8 mouse cellular contexts compared by ENCODE assay signal in genomic region chr9:62828662-62829086, GRCm38 (mm10). TPM values are rescaled to one million over a fixed set of nuclear protein-coding genes. Genes with fewer than 3 reads are reported as not detected.
DNase-seq lines count a peak whose midpoint lies in the region; ATAC-seq lines count a peak whose summit lies in the region.

No protein-coding gene starts in this region.

- H3K4me2 ChIP-seq in hindbrain, embryonic 11.5 days (replicated peaks; ENCODE audit: low read depth, low read length), result peak overlapping the region; percentile 38

- ATAC-seq in frontal cortex, adult (ENCODE audit: low TSS enrichment), result peak; percentile 98
- peak; percentile 93 for ATAC-seq in hindbrain, embryonic 11.5 days (ENCODE audit: low FRiP score)

- H3K36me3 ChIP-seq in hindbrain, embryonic 11.5 days (ENCODE audit: control insufficient read depth, insufficient read depth, low read length), result no peaks in the 10 kb centered on the region

- H3K27ac ChIP-seq in hindbrain, embryonic 11.5 days (ENCODE audit: low read depth, low read length), result no peak overlapping the region; the same call in 1 of the 2 replicates

- no peaks in the 10 kb centered on the region for H3K9me3 ChIP-seq in hindbrain, embryonic 11.5 days (ENCODE audit: control insufficient read depth, low read length)

- no peak overlapping the region for H3K9ac ChIP-seq in hindbrain, embryonic 11.5 days (ENCODE audit: low read depth, low read length)

- H3K27me3 ChIP-seq in hindbrain, embryonic 11.5 days (ENCODE audit: control insufficient read depth, insufficient read depth, low read length), result no peaks in the 10 kb centered on the region

- H3K4me1 ChIP-seq in hindbrain, embryonic 11.5 days (replicated peaks; ENCODE audit: control insufficient read depth, insufficient read depth, low read length), result no peaks in the 10 kb centered on the region; the same call in 1 of the 2 replicates

- peak; percentile 98 for DNase-seq in MN1 (ENCODE audit: low spot score)
- peak; percentile 94 for DNase-seq in cerebellum, adult 9-10 months
- DNase-seq in hindbrain, embryonic 11.5 days (ENCODE audit: low spot score), result peak; percentile 98
- peak; percentile 96 to 97 for DNase-seq in layer of hippocampus, postnatal 10 days (ENCODE audit: low spot score in 2 of 2)
- DNase-seq in lung, postnatal 10 days, result peak; percentile 98
- DNase-seq in ovary, postnatal 36 days (ENCODE audit: low spot score), result peak; percentile 97
- peak; percentile 88 for DNase-seq in thymus, postnatal 25 days

- H3K4me3 ChIP-seq in hindbrain, embryonic 11.5 days (ENCODE audit: low read depth, low read length), result peak overlapping the region; percentile 1; the same call in 1 of the 2 replicates

- under 1% methylated on average over 23 of the region's 23 CpGs for WGBS in hindbrain, embryonic 11.5 days

RNA-seq across cellular contexts. Expression of gene Cln6, which starts 9.9 kb away (rescaled TPM):
- 7.9 and 8.5 TPM in 2 replicates for polyA plus RNA-seq in hindbrain, embryonic 11.5 days (2014; fragmentation: Nextera tagmentation; extraction: Ambion mirVana)
- total RNA-seq in layer of hippocampus, postnatal 10 days (2021), result 1 to 10 TPM; 9.2 to 9.7 TPM

RNA-seq across cellular contexts. Expression of gene Fem1b, which starts 16.9 kb away (rescaled TPM):
- polyA plus RNA-seq in hindbrain, embryonic 11.5 days (2014; fragmentation: Nextera tagmentation; extraction: Ambion mirVana), result 46.9 and 53.7 TPM in 2 replicates
- 100 to 1,000 TPM; 114 to 116 TPM for total RNA-seq in layer of hippocampus, postnatal 10 days (2021)

RNA-seq across cellular contexts. Expression of gene Calml4, which starts 29.2 kb away (rescaled TPM):
- 4.5 and 7.5 TPM in 2 replicates for polyA plus RNA-seq in hindbrain, embryonic 11.5 days (2014; fragmentation: Nextera tagmentation; extraction: Ambion mirVana)
- total RNA-seq in layer of hippocampus, postnatal 10 days (2021), result 1 to 10 TPM; 3.0 to 6.8 TPM
